Mouse (Mus musculus): Measurements from ENCODE around the gene Abcf2.

Abcf2 gene

GRCm38 (mm10) chr5:24601911-24602750, 24.9 kb upstream of the Abcf2 start:
- no peak for DNase-seq (ENCODE audit: low read depth)

- DNase-seq (ENCODE audit: low read depth): no peak
These were observed 24.0 kb upstream of the Abcf2 start for GRCm38 (mm10) chr5:24601071-24601835.

- no peak for DNase-seq (ENCODE audit: low read depth)
These were observed 23.0 kb upstream of the Abcf2 start for GRCm38 (mm10) chr5:24600236-24600635.

- DNase-seq (ENCODE audit: low read depth): no peak
These were observed 21.9 kb upstream of the Abcf2 start for GRCm38 (mm10) chr5:24599137-24599536.

GRCm38 (mm10) chr5:24598570-24599006, 21.3 kb upstream of the Abcf2 start:
- no peak for DNase-seq (ENCODE audit: low read depth)

- no peak for DNase-seq (ENCODE audit: low read depth)
These were observed 20.8 kb upstream of the Abcf2 start for GRCm38 (mm10) chr5:24597901-24598569.

GRCm38 (mm10) chr5:24597221-24597728, 20.0 kb upstream of the Abcf2 start:
- DNase-seq (ENCODE audit: low read depth): peak; percentile 80

- no peak for DNase-seq (ENCODE audit: low read depth)
These were observed 19.4 kb upstream of the Abcf2 start for GRCm38 (mm10) chr5:24596519-24597171.

- DNase-seq (ENCODE audit: low read depth): no peak
These were observed 18.6 kb upstream of the Abcf2 start for GRCm38 (mm10) chr5:24595786-24596380.

GRCm38 (mm10) chr5:24595261-24595660, 18.0 kb upstream of the Abcf2 start:
- no peak for DNase-seq (ENCODE audit: low read depth)

GRCm38 (mm10) chr5:24594346-24594745, 17.1 kb upstream of the Abcf2 start:
- DNase-seq (ENCODE audit: low read depth): no peak

- no peak for DNase-seq (ENCODE audit: low read depth)
These were observed 16.7 kb upstream of the Abcf2 start for GRCm38 (mm10) chr5:24593928-24594327.

GRCm38 (mm10) chr5:24593230-24593629, 16.0 kb upstream of the Abcf2 start:
- DNase-seq (ENCODE audit: low read depth): no peak

GRCm38 (mm10) chr5:24592471-24593160, 15.3 kb upstream of the Abcf2 start:
- DNase-seq (ENCODE audit: low read depth): no peak

- no peak for DNase-seq (ENCODE audit: low read depth)
These were observed 14.7 kb upstream of the Abcf2 start for GRCm38 (mm10) chr5:24591796-24592470.

- DNase-seq (ENCODE audit: low read depth): no peak
These were observed 14.0 kb upstream of the Abcf2 start for GRCm38 (mm10) chr5:24591268-24591721.

GRCm38 (mm10) chr5:24589511-24590500, 12.5 kb upstream of the Abcf2 start:
- DNase-seq (ENCODE audit: low read depth): no peak

- no peak for DNase-seq (ENCODE audit: low read depth)
These were observed 9.9 kb upstream of the Abcf2 start for GRCm38 (mm10) chr5:24587200-24587577.

All from fibroblast of lung, adult 2 months (primary cell).